Mouse (Mus musculus) heart, embryonic 16.5 days (tissue): ENCODE data around the gene Slc25a26. TPM values are rescaled to one million over a fixed set of nuclear protein-coding genes. Genes with fewer than 3 reads are reported as not detected.
A peak's percentile ranks its signal among the peaks of the same experiment; 100 is the strongest.

Experiments used
- ATAC-seq: fragments of 200-750 bp; cut with Nextera tagmentation; replicated peaks from 2 replicates; pipeline ENCODE4 v1.8.0; 2017; ENCODE audit warnings: moderate number of reproducible peaks; ENCODE audit not compliant: insufficient read depth, low FRiP score; ENCODE audit errors: extremely low read depth
- H3K27ac ChIP-seq: fragments of 300-500 bp; sonication (generic); 2 replicates; pipeline ENCODE4 v1.5.1; 2014; ENCODE audit warnings: mild to moderate bottlenecking, low read length, control low read depth, moderate library complexity
- H3K27me3 ChIP-seq: fragments of 300-500 bp; sonication (generic); 2 replicates; pipeline ENCODE4 v1.6.1; 2014; ENCODE audit warnings: low read length, mixed read lengths; ENCODE audit not compliant: control insufficient read depth, insufficient read depth
- H3K36me3 ChIP-seq: fragments of 300-500 bp; sonication (generic); 2 replicates; pipeline ENCODE4 v1.6.1; 2014; ENCODE audit not compliant: control insufficient read depth, insufficient read depth
- H3K4me1 ChIP-seq: fragments of 300-500 bp; sonication (generic); 2 replicates; pipeline ENCODE4 v1.6.1; 2014; ENCODE audit warnings: low read length, mixed read lengths; ENCODE audit not compliant: control insufficient read depth, insufficient read depth
- H3K4me2 ChIP-seq: fragments of 300-500 bp; sonication (generic); 2 replicates; pipeline ENCODE4 v1.6.1; 2014; ENCODE audit warnings: low read depth, mild to moderate bottlenecking, control low read depth, low read length
- H3K4me3 ChIP-seq: fragments of 300-500 bp; sonication (generic); 2 replicates; pipeline ENCODE4 v1.5.1; 2014; ENCODE audit warnings: mild to moderate bottlenecking, control low read depth, low read length
- H3K9ac ChIP-seq: fragments of 300-500 bp; sonication (generic); 2 replicates; pipeline ENCODE4 v1.6.1; 2014; ENCODE audit warnings: low read length, control low read depth
- H3K9me3 ChIP-seq: fragments of 300-500 bp; sonication (generic); replicated peaks from 2 replicates; pipeline ENCODE4 v1.6.1; 2016; ENCODE audit warnings: low read length; ENCODE audit not compliant: control insufficient read depth
- WGBS: fragments of 180-500 bp; shearing (Covaris S2); extraction: QIAGEN DNeasy Blood & Tissue Kit; methylation state at CpG from one replicate; pipeline ENCODE4 v1.1.7; 2014; 5-methylcytosine and 5-hydroxymethylcytosine counted together
- polyA plus RNA-seq: library from polyadenylated mRNA; unstranded; fragments of >200 nt; fragmentation: Nextera tagmentation; extraction: Ambion mirVana; gene quantifications from 2 replicates; pipeline ENCODE4 v1.2.1, GENCODE M21; 2015

Slc25a26 gene
- polyA plus RNA-seq, 1 experiment from 2014 or later, result 15.3 TPM

DNA sequence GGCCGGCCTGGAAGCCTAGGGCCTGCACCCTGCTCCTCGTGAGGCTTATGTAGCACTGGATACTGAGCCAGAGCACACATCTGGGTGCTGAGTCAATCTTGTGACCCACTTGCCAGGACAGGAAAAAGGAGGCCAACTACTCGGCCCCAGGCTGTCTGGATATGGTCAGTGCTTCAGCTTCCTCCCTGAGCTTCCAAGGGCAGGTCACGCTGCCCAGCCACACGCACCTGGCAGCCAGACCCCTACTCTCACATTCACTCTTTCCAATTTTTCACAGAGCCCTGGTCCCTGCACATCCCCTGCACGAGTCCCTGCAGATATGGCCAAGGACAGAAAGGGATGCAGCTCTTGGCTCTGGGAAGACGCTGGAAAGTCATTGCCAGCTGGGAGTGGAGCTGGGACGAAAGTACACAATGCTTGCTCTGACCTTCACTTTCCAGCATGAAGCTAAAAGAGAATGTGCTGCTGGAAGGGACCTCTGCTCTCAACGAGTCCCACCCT lies 120.7 kb downstream of the Slc25a26 start:
- no peak for ATAC-seq
- no peak overlapping the region for H3K4me2 ChIP-seq
- 62% methylated on average over 9 of the region's 9 CpGs for WGBS
- peaks cover 22% of the 10 kb centered on the region for H3K36me3 ChIP-seq
- peaks cover 13% of the 10 kb centered on the region for H3K4me1 ChIP-seq
- H3K27ac ChIP-seq, result no peak overlapping the region
- H3K27me3 ChIP-seq, result no peaks in the 10 kb centered on the region
- no peaks in the 10 kb centered on the region for H3K9me3 ChIP-seq
- H3K4me3 ChIP-seq, result no peak overlapping the region
- 0 out of 2 replicates have a peak overlapping the region, but pooled peaks have one; percentile 13 for H3K9ac ChIP-seq

DNA sequence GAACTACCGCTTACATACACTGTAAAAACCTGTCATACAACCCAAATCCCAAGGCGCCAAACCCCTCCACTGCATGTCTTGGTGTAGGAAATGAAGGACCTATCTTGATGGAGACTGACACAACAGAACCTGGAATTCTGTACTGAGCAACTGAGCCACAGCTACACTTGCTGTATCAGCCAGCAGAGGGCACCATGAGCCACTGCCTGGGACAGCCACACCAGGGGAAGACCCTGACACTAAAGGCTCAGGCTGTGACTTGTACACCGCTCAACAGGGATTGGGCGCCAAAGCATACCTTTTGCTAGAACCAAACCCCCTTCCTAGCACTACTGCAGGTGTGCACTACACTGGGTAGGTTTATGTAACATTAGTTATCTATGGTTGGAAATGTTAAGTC lies 122.9 kb downstream of the Slc25a26 start:
- H3K9me3 ChIP-seq, result no peaks in the 10 kb centered on the region
- H3K27ac ChIP-seq, result no peak overlapping the region
- ATAC-seq, result peak; percentile 56; the same call in 1 of the 2 replicates
- no peak overlapping the region for H3K4me3 ChIP-seq
- WGBS, result 78% methylated on average over 4 of the region's 4 CpGs
- H3K4me1 ChIP-seq, result peaks cover 13% of the 10 kb centered on the region
- no peak overlapping the region for H3K9ac ChIP-seq
- H3K4me2 ChIP-seq, result no peak overlapping the region
- no peaks in the 10 kb centered on the region for H3K27me3 ChIP-seq
- H3K36me3 ChIP-seq, result peaks cover 17% of the 10 kb centered on the region

DNA sequence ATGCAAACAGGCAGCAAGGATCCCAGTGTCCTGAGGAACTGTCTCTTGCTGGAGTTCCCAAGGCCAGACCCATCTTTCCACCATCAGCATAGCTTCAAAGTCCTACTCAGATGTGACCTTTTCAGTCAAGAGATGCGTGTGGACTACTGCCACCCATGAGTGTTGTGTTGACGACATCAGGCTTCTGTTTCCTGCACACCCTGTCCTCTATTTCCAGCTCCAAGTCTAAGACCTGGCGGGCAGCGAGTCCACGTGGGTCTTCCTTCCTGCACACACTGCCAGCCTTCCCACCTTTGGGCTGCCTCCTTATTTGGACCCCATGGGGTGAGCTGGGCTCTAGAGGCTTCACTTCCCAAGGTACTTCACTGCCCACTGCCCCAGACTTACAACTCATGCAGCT lies 124.4 kb downstream of the Slc25a26 start:
- no peaks in the 10 kb centered on the region for H3K27me3 ChIP-seq
- H3K4me3 ChIP-seq, result no peak overlapping the region

GRCm38 (mm10) chr6:94625896-94626295 lies 125.8 kb downstream of the Slc25a26 start:
- ATAC-seq, result no peak
- Histone ChIP-seq H3K9ac (no peak overlapping the region), H3K4me1 (peaks cover 2% of the 10 kb centered on the region), H3K9me3 (no peaks in the 10 kb centered on the region), H3K4me3 (no peak overlapping the region), H3K4me2 (no peak overlapping the region), H3K27me3 (no peaks in the 10 kb centered on the region), H3K36me3 (peaks cover 11% of the 10 kb centered on the region; the same call in 1 of the 2 replicates), H3K27ac (no peak overlapping the region)
- 63% methylated on average over 5 of the region's 5 CpGs for WGBS

More for the DNA sequence above, 124.4 kb downstream of the Slc25a26 start:
- WGBS, result 77% methylated on average over 5 of the region's 5 CpGs
- Histone ChIP-seq H3K27ac (no peak overlapping the region), H3K36me3 (peaks cover 17% of the 10 kb centered on the region; the same call in 1 of the 2 replicates), H3K4me1 (peaks cover 15% of the 10 kb centered on the region), H3K9ac (no peak overlapping the region), H3K4me2 (no peak overlapping the region), H3K9me3 (no peaks in the 10 kb centered on the region)
- no peak for ATAC-seq

- Histone ChIP-seq H3K9ac (no peak overlapping the region), H3K4me2 (no peak overlapping the region), H3K36me3 (peaks cover 11% of the 10 kb centered on the region; the same call in 1 of the 2 replicates), H3K9me3 (no peaks in the 10 kb centered on the region), H3K27me3 (no peaks in the 10 kb centered on the region), H3K4me1 (peaks cover 2% of the 10 kb centered on the region; the same call in 1 of the 2 replicates), H3K27ac (no peak overlapping the region), H3K4me3 (no peak overlapping the region)
- WGBS, result 65% methylated on average over 2 of the region's 2 CpGs
- ATAC-seq, result no peak
Observed at GRCm38 (mm10) chr6:94626807-94627206, 126.7 kb downstream of the Slc25a26 start.

- peaks cover 2% of the 10 kb centered on the region; the same call in 1 of the 2 replicates for H3K4me1 ChIP-seq
- no peak for ATAC-seq
- H3K4me3 ChIP-seq, result no peak overlapping the region
- H3K9ac ChIP-seq, result no peak overlapping the region
- H3K4me2 ChIP-seq, result no peak overlapping the region
- 60% methylated on average over 15 of the region's 15 CpGs for WGBS
- H3K36me3 ChIP-seq, result peaks cover 8% of the 10 kb centered on the region; the same call in 1 of the 2 replicates
- H3K27me3 ChIP-seq, result no peaks in the 10 kb centered on the region
- H3K27ac ChIP-seq, result no peak overlapping the region
- no peaks in the 10 kb centered on the region for H3K9me3 ChIP-seq
Observed at GRCm38 (mm10) chr6:94627714-94628595, 127.8 kb downstream of the Slc25a26 start.

DNA sequence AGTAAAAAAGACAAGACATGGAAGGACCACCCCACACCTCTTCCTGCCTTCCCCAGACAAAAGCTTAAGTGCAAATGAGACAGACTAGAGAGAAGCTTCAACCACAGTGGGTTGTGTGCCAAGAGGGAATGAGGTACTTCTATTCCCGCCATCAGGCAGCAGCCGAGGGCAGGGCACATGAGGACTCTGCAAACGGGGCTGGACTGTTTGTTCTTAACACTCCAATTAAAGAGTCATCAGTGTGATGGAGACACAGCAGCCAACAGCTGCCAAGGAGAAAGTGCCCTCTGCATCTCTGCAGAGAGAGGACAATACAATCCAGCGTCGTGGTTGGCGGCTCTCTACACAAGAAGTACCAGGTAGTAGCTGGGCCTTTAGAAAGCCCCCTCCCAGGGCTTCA lies 128.7 kb downstream of the Slc25a26 start:
- H3K27me3 ChIP-seq, result no peaks in the 10 kb centered on the region
- no peak overlapping the region for H3K4me2 ChIP-seq
- H3K9me3 ChIP-seq, result no peaks in the 10 kb centered on the region
- no peak overlapping the region for H3K4me3 ChIP-seq
- peaks cover 8% of the 10 kb centered on the region; the same call in 1 of the 2 replicates for H3K36me3 ChIP-seq
- no peak overlapping the region for H3K27ac ChIP-seq
- WGBS, result 54% methylated on average over 6 of the region's 6 CpGs
- ATAC-seq, result no peak
- no peak overlapping the region for H3K9ac ChIP-seq
- H3K4me1 ChIP-seq, result peaks cover 2% of the 10 kb centered on the region; the same call in 1 of the 2 replicates

DNA sequence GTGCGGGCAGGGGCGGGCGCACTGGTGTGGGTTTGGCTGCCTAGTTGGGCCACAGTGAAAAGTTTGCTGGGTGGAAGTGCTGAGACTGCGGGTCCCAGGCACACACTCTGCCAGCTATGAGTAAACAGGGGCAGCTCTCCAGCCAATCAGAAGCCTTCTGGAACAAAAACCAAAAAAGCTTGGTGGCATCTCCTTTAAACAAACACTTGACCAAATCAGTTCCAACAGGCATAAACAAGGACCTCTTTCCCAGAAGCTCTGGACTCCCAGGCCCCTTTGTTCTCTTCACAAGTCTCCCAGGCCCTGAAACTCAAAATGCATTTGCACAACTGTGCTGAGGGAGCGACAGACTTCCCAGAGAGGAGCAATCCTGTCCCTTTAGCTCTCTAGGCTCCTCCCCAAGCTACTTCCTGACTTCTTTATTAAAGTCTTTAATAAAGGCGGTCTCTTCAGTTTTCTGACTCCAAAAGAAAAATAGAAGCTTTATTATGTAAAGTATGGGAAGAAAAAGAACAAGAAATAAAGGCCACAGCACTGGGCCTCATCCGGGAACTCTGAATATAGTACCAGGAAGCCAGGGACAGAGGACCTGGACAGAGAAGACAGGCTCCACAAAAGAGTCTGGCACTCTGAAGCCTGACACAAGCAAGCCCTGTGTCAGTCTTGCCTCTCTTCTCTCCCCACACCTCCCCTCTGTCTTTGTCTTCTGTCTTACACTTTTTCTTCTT lies 131.1 kb downstream of the Slc25a26 start:
- ATAC-seq, result no peak
- H3K9me3 ChIP-seq, result no peaks in the 10 kb centered on the region
- no peak overlapping the region for H3K4me3 ChIP-seq
- 77% methylated on average over 7 of the region's 7 CpGs for WGBS
- H3K9ac ChIP-seq, result no peak overlapping the region; the same call in 1 of the 2 replicates
- H3K4me2 ChIP-seq, result no peak overlapping the region
- no peaks in the 10 kb centered on the region for H3K27me3 ChIP-seq
- peaks cover 13% of the 10 kb centered on the region for H3K4me1 ChIP-seq
- H3K27ac ChIP-seq, result peak overlapping the region; percentile 36; the same call in 1 of the 2 replicates
- no peaks in the 10 kb centered on the region; the same call in 1 of the 2 replicates for H3K36me3 ChIP-seq
